Mouse (Mus musculus): ENCODE data around the gene Nol4l. TPM values are rescaled to one million over a fixed set of nuclear protein-coding genes. Genes with fewer than 3 reads are reported as not detected.

The Nol4l gene
- total and polyA plus RNA-seq, 3 experiments = 4.4 to 7.1 TPM; not detected in 1

- no peak for DNase-seq (ENCODE audit: low read depth, low spot score)
- Histone ChIP-seq H3K79me2 (ENCODE audit: control insufficient read depth, insufficient read depth, low read length, poor library complexity) (no peaks in the 10 kb centered on the region), H3K4me1 (ENCODE audit: control insufficient read depth in 1 of 2, insufficient read depth in 2 of 2, low read length in 2 of 2) (peaks cover 9 to 33% of the 10 kb centered on the region in 2 experiments), H3K27me3 (ENCODE audit: control insufficient read depth in 1 of 2, insufficient read depth in 2 of 2, low read length in 2 of 2) (no peaks in the 10 kb centered on the region), H3K4me3 (ENCODE audit: control insufficient read depth in 1 of 2, insufficient read depth in 1 of 2, low read depth in 2 of 2, low read length in 2 of 2) (no peak overlapping the region), H3K36me3 (ENCODE audit: control insufficient read depth in 1 of 2, insufficient read depth in 2 of 2, low read length in 2 of 2) (peaks cover 0 to 21% of the 10 kb centered on the region in 2 experiments; a peak in 2 of 4 replicates), H3K9me3 (replicated peaks; ENCODE audit: insufficient read depth, low read length) (no peaks in the 10 kb centered on the region), H3K27ac (ENCODE audit: control insufficient read depth, low read depth, low read length) (no peak overlapping the region), H3K9ac (ENCODE audit: control insufficient read depth, low read depth, low read length, poor library complexity, severe bottlenecking) (no peak overlapping the region)
- no peak for TF ChIP-seq ZMIZ1 (IDR thresholded peaks at IDR 0.05; ENCODE audit: low read depth, low read length)
- TF ChIP-seq ZKSCAN1 (IDR thresholded peaks at IDR 0.05; ENCODE audit: low read depth, low read length) = no peak
- TF ChIP-seq MEF2A (IDR thresholded peaks at IDR 0.05; ENCODE audit: extremely low read depth, insufficient replicate concordance, low read depth, low read length, poor library complexity, severe bottlenecking) = no peak
- TF ChIP-seq RAD21 (IDR thresholded peaks at IDR 0.05; ENCODE audit: low read depth, low read length) = no peak
- no peak for TF ChIP-seq TCF12 (IDR thresholded peaks at IDR 0.05; ENCODE audit: low read depth, low read length)
- TF ChIP-seq TAL1 (IDR thresholded peaks at IDR 0.05; ENCODE audit: low read length) = no peak
- no peak for TF ChIP-seq CHD2 (IDR thresholded peaks at IDR 0.05; ENCODE audit: low read length)
- no peak for TF ChIP-seq SIN3A (IDR thresholded peaks at IDR 0.05; ENCODE audit: low read length)
- TF ChIP-seq POLR2AphosphoS2 (IDR thresholded peaks at IDR 0.05; ENCODE audit: low read length) = no peak
- no peak for TF ChIP-seq MAZ (IDR thresholded peaks at IDR 0.05; ENCODE audit: low read depth, low read length)
- TF ChIP-seq MYB (IDR thresholded peaks at IDR 0.05; ENCODE audit: low read depth, low read length) = no peak
- TF ChIP-seq USF1 (IDR thresholded peaks at IDR 0.05; ENCODE audit: low read depth, low read length) = no peak
- no peak for TF ChIP-seq ZNF384 (IDR thresholded peaks at IDR 0.05; ENCODE audit: low read depth, low read length)
Measured at GRCm38 (mm10) chr2:153554543-153554942, 24.8 kb upstream of the Nol4l start.

GRCm38 (mm10) chr2:153549486-153549885 is 19.7 kb upstream of the Nol4l start:
- H3K9me3 ChIP-seq (replicated peaks; ENCODE audit: insufficient read depth, low read length) = no peaks in the 10 kb centered on the region
- peaks cover 0 to 35% of the 10 kb centered on the region in 2 experiments; a peak in 2 of 4 replicates for H3K36me3 ChIP-seq (ENCODE audit: control insufficient read depth in 1 of 2, insufficient read depth in 2 of 2, low read length in 2 of 2)
- TF ChIP-seq NRF1 (IDR thresholded peaks at IDR 0.05; ENCODE audit: insufficient read depth, low read depth, low read length, poor library complexity, severe bottlenecking) = no peak
- peak in 1 of 2 experiments; percentile 51; a peak in 1 of 4 replicates for TF ChIP-seq POLR2A (IDR thresholded peaks at IDR 0.05; ENCODE audit: control insufficient read depth in 1 of 2, insufficient read depth in 1 of 2, low read depth in 1 of 2, low read length in 2 of 2, poor library complexity in 1 of 2)
- TF ChIP-seq EP300 (IDR thresholded peaks at IDR 0.05; ENCODE audit: low read depth in 1 of 2, low read length in 2 of 2) = peak in 1 of 2 experiments; percentile 46; a peak in 1 of 4 replicates
- no peak; the same call in 1 of the 2 replicates for TF ChIP-seq SIN3A (IDR thresholded peaks at IDR 0.05; ENCODE audit: low read length)
- no peak overlapping the region for H3K4me3 ChIP-seq (ENCODE audit: control insufficient read depth in 1 of 2, insufficient read depth in 1 of 2, low read depth in 2 of 2, low read length in 2 of 2)
- H3K9ac ChIP-seq (ENCODE audit: control insufficient read depth, low read depth, low read length, poor library complexity, severe bottlenecking) = peak overlapping the region; percentile 35
- peak overlapping the region; percentile 35 for H3K27ac ChIP-seq (ENCODE audit: control insufficient read depth, low read depth, low read length)
- H3K27me3 ChIP-seq (ENCODE audit: control insufficient read depth in 1 of 2, insufficient read depth in 2 of 2, low read length in 2 of 2) = no peaks in the 10 kb centered on the region
- peaks cover 27 to 48% of the 10 kb centered on the region in 2 experiments for H3K4me1 ChIP-seq (ENCODE audit: control insufficient read depth in 1 of 2, insufficient read depth in 2 of 2, low read length in 2 of 2)
- H3K79me2 ChIP-seq (ENCODE audit: control insufficient read depth, insufficient read depth, low read length, poor library complexity) = no peaks in the 10 kb centered on the region
- peak; percentile 75 for DNase-seq (ENCODE audit: low read depth, low spot score)

Measured in MEL (cell line).